Mouse (Mus musculus): Measurements from ENCODE around the gene Cfap45. TPM values are rescaled to one million over a fixed set of nuclear protein-coding genes. Genes with fewer than 3 reads are reported as not detected.

The Cfap45 gene
- polyA plus RNA-seq (2014; fragmentation: Nextera tagmentation; extraction: Ambion mirVana), result 3.7 and 4.8 TPM in 2 replicates

- ATAC-seq (ENCODE audit: low FRiP score) (peak; percentile 87), DNase-seq (ENCODE audit: low spot score) (peak; percentile 91)
- Histone ChIP-seq H3K9me3 (ENCODE audit: control insufficient read depth, low read length) (no peaks in the 10 kb centered on the region), H3K4me1 (replicated peaks; ENCODE audit: control insufficient read depth, insufficient read depth, low read length) (no peaks in the 10 kb centered on the region; the same call in 1 of the 2 replicates), H3K36me3 (ENCODE audit: control insufficient read depth, insufficient read depth, low read length) (no peaks in the 10 kb centered on the region), H3K27ac (ENCODE audit: low read depth, low read length) (no peak within 1 kb of the TSS), H3K27me3 (ENCODE audit: control insufficient read depth, insufficient read depth, low read length) (no peaks in the 10 kb centered on the region), H3K4me2 (replicated peaks; ENCODE audit: low read depth, low read length) (peak within 1 kb of the TSS; percentile 49), H3K4me3 (ENCODE audit: low read depth, low read length) (peak within 1 kb of the TSS; percentile 27), H3K9ac (ENCODE audit: low read depth, low read length) (peak within 1 kb of the TSS; percentile 7; the same call in 1 of the 2 replicates)
- 5% methylated on average over 28 of the region's 28 CpGs for WGBS
Measured at GRCm38 (mm10) chr1:172520576-172521440, at the start of gene Cfap45. TSS of gene Cfap45 (plus strand) at chr1:172520801.

GRCm38 (mm10) chr1:172472909-172473308 lies 47.7 kb upstream of the Cfap45 start:
- no peak for ATAC-seq (ENCODE audit: low FRiP score)
- no peak overlapping the region for H3K4me2 ChIP-seq (replicated peaks; ENCODE audit: low read depth, low read length)
- no peak overlapping the region for H3K9ac ChIP-seq (ENCODE audit: low read depth, low read length)
- H3K9me3 ChIP-seq (ENCODE audit: control insufficient read depth, low read length), result no peaks in the 10 kb centered on the region
- no peaks in the 10 kb centered on the region for H3K27me3 ChIP-seq (ENCODE audit: control insufficient read depth, insufficient read depth, low read length)
- H3K4me1 ChIP-seq (replicated peaks; ENCODE audit: control insufficient read depth, insufficient read depth, low read length), result no peaks in the 10 kb centered on the region
- H3K36me3 ChIP-seq (ENCODE audit: control insufficient read depth, insufficient read depth, low read length), result no peaks in the 10 kb centered on the region
- no peak overlapping the region for H3K27ac ChIP-seq (ENCODE audit: low read depth, low read length)
- no peak for DNase-seq (ENCODE audit: low spot score)
- H3K4me3 ChIP-seq (ENCODE audit: low read depth, low read length), result no peak overlapping the region

- no peaks in the 10 kb centered on the region for H3K4me1 ChIP-seq (replicated peaks; ENCODE audit: control insufficient read depth, insufficient read depth, low read length)
- ATAC-seq (ENCODE audit: low FRiP score) (no peak), DNase-seq (ENCODE audit: low spot score) (no peak)
- no peak overlapping the region for H3K27ac ChIP-seq (ENCODE audit: low read depth, low read length)
- no peaks in the 10 kb centered on the region for H3K9me3 ChIP-seq (ENCODE audit: control insufficient read depth, low read length)
- H3K36me3 ChIP-seq (ENCODE audit: control insufficient read depth, insufficient read depth, low read length), result no peaks in the 10 kb centered on the region
- H3K9ac ChIP-seq (ENCODE audit: low read depth, low read length), result no peak overlapping the region
- no peaks in the 10 kb centered on the region for H3K27me3 ChIP-seq (ENCODE audit: control insufficient read depth, insufficient read depth, low read length)
- no peak overlapping the region for H3K4me3 ChIP-seq (ENCODE audit: low read depth, low read length)
- WGBS, result 82% methylated on average over 3 of the region's 3 CpGs
- no peak overlapping the region for H3K4me2 ChIP-seq (replicated peaks; ENCODE audit: low read depth, low read length)
Measured at GRCm38 (mm10) chr1:172474196-172474595, 46.4 kb upstream of the Cfap45 start.

- no peak within 1 kb of the TSS for H3K9ac ChIP-seq (ENCODE audit: low read depth, low read length)
- no peaks in the 10 kb centered on the region for H3K36me3 ChIP-seq (ENCODE audit: control insufficient read depth, insufficient read depth, low read length)
- no peak within 1 kb of the TSS for H3K4me3 ChIP-seq (ENCODE audit: low read depth, low read length)
- H3K27ac ChIP-seq (ENCODE audit: low read depth, low read length), result no peak within 1 kb of the TSS
- DNase-seq (ENCODE audit: low spot score) (no peak), ATAC-seq (ENCODE audit: low FRiP score) (no peak)
- no peaks in the 10 kb centered on the region for H3K27me3 ChIP-seq (ENCODE audit: control insufficient read depth, insufficient read depth, low read length)
- H3K4me1 ChIP-seq (replicated peaks; ENCODE audit: control insufficient read depth, insufficient read depth, low read length), result no peaks in the 10 kb centered on the region
- H3K4me2 ChIP-seq (replicated peaks; ENCODE audit: low read depth, low read length), result no peak within 1 kb of the TSS
- 81% methylated on average over 7 of the region's 7 CpGs for WGBS
- no peaks in the 10 kb centered on the region for H3K9me3 ChIP-seq (ENCODE audit: control insufficient read depth, low read length)
Measured at GRCm38 (mm10) chr1:172475054-172475741, 45.4 kb upstream of the Cfap45 start, which contains the start of gene Slamf9. TSS of gene Slamf9 (plus strand) at chr1:172475358.

GRCm38 (mm10) chr1:172478020-172478419 lies 42.6 kb upstream of the Cfap45 start:
- Histone ChIP-seq H3K4me3 (ENCODE audit: low read depth, low read length) (no peak overlapping the region), H3K9ac (ENCODE audit: low read depth, low read length) (no peak overlapping the region), H3K36me3 (ENCODE audit: control insufficient read depth, insufficient read depth, low read length) (no peaks in the 10 kb centered on the region), H3K4me1 (replicated peaks; ENCODE audit: control insufficient read depth, insufficient read depth, low read length) (no peaks in the 10 kb centered on the region), H3K4me2 (replicated peaks; ENCODE audit: low read depth, low read length) (no peak overlapping the region), H3K27me3 (ENCODE audit: control insufficient read depth, insufficient read depth, low read length) (0 out of 2 replicates have a peak, but pooled peaks cover 2% of the 10 kb centered on the region), H3K27ac (ENCODE audit: low read depth, low read length) (no peak overlapping the region), H3K9me3 (ENCODE audit: control insufficient read depth, low read length) (no peaks in the 10 kb centered on the region)
- DNase-seq (ENCODE audit: low spot score) (no peak), ATAC-seq (ENCODE audit: low FRiP score) (no peak)
- 80% methylated on average over 5 of the region's 5 CpGs for WGBS

GRCm38 (mm10) chr1:172480376-172480775 lies 40.2 kb upstream of the Cfap45 start:
- Histone ChIP-seq H3K9me3 (ENCODE audit: control insufficient read depth, low read length) (no peaks in the 10 kb centered on the region), H3K9ac (ENCODE audit: low read depth, low read length) (no peak overlapping the region), H3K27ac (ENCODE audit: low read depth, low read length) (no peak overlapping the region), H3K4me2 (replicated peaks; ENCODE audit: low read depth, low read length) (no peak overlapping the region), H3K27me3 (ENCODE audit: control insufficient read depth, insufficient read depth, low read length) (0 out of 2 replicates have a peak, but pooled peaks cover 2% of the 10 kb centered on the region), H3K36me3 (ENCODE audit: control insufficient read depth, insufficient read depth, low read length) (no peaks in the 10 kb centered on the region), H3K4me3 (ENCODE audit: low read depth, low read length) (no peak overlapping the region), H3K4me1 (replicated peaks; ENCODE audit: control insufficient read depth, insufficient read depth, low read length) (peaks cover 8% of the 10 kb centered on the region)
- WGBS, result 88% methylated on average over 4 of the region's 4 CpGs
- no peak for DNase-seq (ENCODE audit: low spot score)
- no peak for ATAC-seq (ENCODE audit: low FRiP score)

- Histone ChIP-seq H3K9me3 (ENCODE audit: control insufficient read depth, low read length) (no peaks in the 10 kb centered on the region), H3K4me1 (replicated peaks; ENCODE audit: control insufficient read depth, insufficient read depth, low read length) (peaks cover 15% of the 10 kb centered on the region), H3K27ac (ENCODE audit: low read depth, low read length) (no peak overlapping the region), H3K27me3 (ENCODE audit: control insufficient read depth, insufficient read depth, low read length) (0 out of 2 replicates have a peak, but pooled peaks cover 2% of the 10 kb centered on the region), H3K9ac (ENCODE audit: low read depth, low read length) (peak overlapping the region; percentile 62), H3K4me2 (replicated peaks; ENCODE audit: low read depth, low read length) (peak overlapping the region; percentile 86), H3K4me3 (ENCODE audit: low read depth, low read length) (peak overlapping the region; percentile 62; the same call in 1 of the 2 replicates), H3K36me3 (ENCODE audit: control insufficient read depth, insufficient read depth, low read length) (no peaks in the 10 kb centered on the region)
- ATAC-seq (ENCODE audit: low FRiP score), result no peak
- no peak for DNase-seq (ENCODE audit: low spot score)
- WGBS, result 18% methylated on average over 13 of the region's 13 CpGs
Measured at GRCm38 (mm10) chr1:172481111-172481510, 39.5 kb upstream of the Cfap45 start.

GRCm38 (mm10) chr1:172481540-172482280 lies 38.9 kb upstream of the Cfap45 start, which contains the start of gene Igsf9:
TSS of gene Igsf9 (plus strand) at chr1:172481788.
- WGBS, result under 1% methylated on average over 38 of the region's 38 CpGs
- DNase-seq (ENCODE audit: low spot score) (peak; percentile 96), ATAC-seq (ENCODE audit: low FRiP score) (peak; percentile 95)
- Histone ChIP-seq H3K9me3 (ENCODE audit: control insufficient read depth, low read length) (no peaks in the 10 kb centered on the region), H3K36me3 (ENCODE audit: control insufficient read depth, insufficient read depth, low read length) (no peaks in the 10 kb centered on the region), H3K27ac (ENCODE audit: low read depth, low read length) (0 out of 2 replicates have a peak within 1 kb of the TSS, but pooled peaks have one; percentile 24), H3K9ac (ENCODE audit: low read depth, low read length) (peak within 1 kb of the TSS; percentile 80), H3K27me3 (ENCODE audit: control insufficient read depth, insufficient read depth, low read length) (0 out of 2 replicates have a peak, but pooled peaks cover 2% of the 10 kb centered on the region), H3K4me1 (replicated peaks; ENCODE audit: control insufficient read depth, insufficient read depth, low read length) (peaks cover 19% of the 10 kb centered on the region), H3K4me2 (replicated peaks; ENCODE audit: low read depth, low read length) (peak within 1 kb of the TSS; percentile 86), H3K4me3 (ENCODE audit: low read depth, low read length) (peak within 1 kb of the TSS; percentile 62)
